Mouse (Mus musculus) lung, postnatal 0 days (tissue): Measurements from ENCODE around the gene Clk1.

Experiments
- CTCF ChIP-seq: IDR thresholded peaks from 2 replicates; pipeline ENCODE4 v1.5.1; 2016; ENCODE audit warnings: antibody characterized with exemption, mild to moderate bottlenecking
- EP300 ChIP-seq: IDR thresholded peaks from 2 replicates; pipeline ENCODE4 v1.6.1; 2016; ENCODE audit warnings: antibody characterized with exemption, mild to moderate bottlenecking, control low read depth

- peak; percentile 29 for TF ChIP-seq CTCF
- TF ChIP-seq EP300: no peak
Measured at GRCm38 (mm10) chr1:58393284-58394195, 30.3 kb downstream of the Clk1 start.
